Mouse (Mus musculus) hindbrain, embryonic 12.5 days (tissue): ENCODE data around the gene Foxa1. TPM values are rescaled to one million over a fixed set of nuclear protein-coding genes. Genes with fewer than 3 reads are reported as not detected.

Experiments
- ATAC-seq: fragments of 200-750 bp; cut with Nextera tagmentation; 2 replicates; pipeline ENCODE4 v1.8.0; 2017; ENCODE audit warnings: moderate TSS enrichment; ENCODE audit not compliant: low FRiP score
- H3K27ac ChIP-seq: fragments of 300-500 bp; sonication (generic); 2 replicates; pipeline ENCODE4 v1.5.1; 2016; ENCODE audit warnings: mild to moderate bottlenecking
- H3K27me3 ChIP-seq: fragments of 300-500 bp; sonication (generic); 2 replicates; pipeline ENCODE4 v1.6.1; 2016; ENCODE audit warnings: mild to moderate bottlenecking
- H3K36me3 ChIP-seq: fragments of 300-500 bp; sonication (generic); 2 replicates; pipeline ENCODE4 v1.6.1; 2016; ENCODE audit warnings: mild to moderate bottlenecking
- H3K4me1 ChIP-seq: fragments of 300-500 bp; sonication (generic); 2 replicates; pipeline ENCODE4 v1.6.1; 2016
- H3K4me2 ChIP-seq: fragments of 300-500 bp; sonication (generic); replicated peaks from 2 replicates; pipeline ENCODE4 v1.6.1; 2016; ENCODE audit warnings: mild to moderate bottlenecking
- H3K4me3 ChIP-seq: fragments of 300-500 bp; sonication (generic); 2 replicates; pipeline ENCODE4 v1.5.1; 2016; ENCODE audit warnings: mild to moderate bottlenecking
- H3K9ac ChIP-seq: fragments of 300-500 bp; sonication (generic); 2 replicates; pipeline ENCODE4 v1.6.1; 2016; ENCODE audit warnings: mild to moderate bottlenecking, moderate library complexity
- H3K9me3 ChIP-seq: fragments of 300-500 bp; sonication (generic); replicated peaks from 2 replicates; pipeline ENCODE4 v1.6.1; 2016; ENCODE audit warnings: mild to moderate bottlenecking
- WGBS: fragments of 180-500 bp; shearing (Covaris S2); methylation state at CpG from one replicate; pipeline ENCODE4 v1.1.7; 2016; 5-methylcytosine and 5-hydroxymethylcytosine counted together
- polyA plus RNA-seq: library from polyadenylated mRNA; unstranded; fragments of >200 nt; fragmentation: Nextera tagmentation; extraction: Ambion mirVana; gene quantifications from 2 replicates; pipeline ENCODE4 v1.2.1, GENCODE M21; 2016

Foxa1 gene
- polyA plus RNA-seq, 1 experiment from 2014 or later, result 3.0 TPM

DNA sequence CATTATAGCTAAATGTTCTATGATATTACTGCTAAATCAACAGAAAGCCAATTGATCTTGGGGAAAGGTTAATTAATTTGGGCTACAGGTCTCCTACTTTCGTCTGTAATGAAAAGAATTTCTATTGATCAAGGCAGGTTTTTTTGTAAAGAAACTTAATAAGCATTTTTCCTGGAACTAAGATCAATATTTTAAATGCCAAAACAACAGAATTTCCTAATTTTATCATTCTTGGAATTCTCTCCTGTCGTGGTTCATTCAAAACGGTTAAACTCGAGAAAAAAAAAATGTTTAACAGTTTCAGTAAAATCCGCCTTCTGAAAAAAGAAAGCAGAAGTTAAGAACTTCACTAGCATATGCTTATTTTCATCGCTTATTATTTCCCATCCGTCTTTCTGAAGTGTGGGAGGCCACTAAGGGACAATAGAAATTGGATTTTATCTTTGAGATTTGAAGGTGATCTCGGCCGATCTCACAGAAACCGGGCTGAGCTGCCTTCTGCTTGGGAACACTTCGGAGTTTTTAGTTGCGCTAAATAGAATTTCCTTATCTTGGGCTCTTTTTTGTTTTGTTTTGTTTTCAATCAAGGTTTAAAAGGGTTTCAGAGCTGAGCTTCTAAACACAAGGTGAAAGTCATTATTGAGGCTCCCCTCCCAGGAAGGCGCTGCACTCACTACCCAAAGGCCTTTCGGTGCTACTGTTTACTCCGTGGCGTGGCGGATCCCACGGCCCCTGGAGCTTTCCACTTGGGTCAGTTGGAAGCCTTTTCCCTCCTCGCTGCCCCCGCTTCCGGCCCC, 8.7 kb downstream of the Foxa1 start:
- Histone ChIP-seq H3K4me1 (peaks cover 16% of the 10 kb centered on the region), H3K9me3 (no peaks in the 10 kb centered on the region), H3K4me2 (peak overlapping the region; percentile 46), H3K27me3 (peaks cover 86% of the 10 kb centered on the region), H3K9ac (no peak overlapping the region), H3K27ac (no peak overlapping the region), H3K36me3 (no peaks in the 10 kb centered on the region), H3K4me3 (peak overlapping the region; percentile 22)
- WGBS, result under 1% methylated on average over 21 of the region's 21 CpGs
- ATAC-seq, result no peak

GRCm38 (mm10) chr12:57536909-57537670, 9.6 kb downstream of the Foxa1 start:
- no peaks in the 10 kb centered on the region for H3K9me3 ChIP-seq
- H3K36me3 ChIP-seq, result no peaks in the 10 kb centered on the region
- 3% methylated on average over 11 of the region's 11 CpGs for WGBS
- ATAC-seq, result no peak
- H3K4me1 ChIP-seq, result peaks cover 16% of the 10 kb centered on the region
- no peak overlapping the region for H3K4me2 ChIP-seq
- no peak overlapping the region for H3K4me3 ChIP-seq
- no peak overlapping the region for H3K9ac ChIP-seq
- no peak overlapping the region for H3K27ac ChIP-seq
- H3K27me3 ChIP-seq, result peaks cover 86% of the 10 kb centered on the region

DNA sequence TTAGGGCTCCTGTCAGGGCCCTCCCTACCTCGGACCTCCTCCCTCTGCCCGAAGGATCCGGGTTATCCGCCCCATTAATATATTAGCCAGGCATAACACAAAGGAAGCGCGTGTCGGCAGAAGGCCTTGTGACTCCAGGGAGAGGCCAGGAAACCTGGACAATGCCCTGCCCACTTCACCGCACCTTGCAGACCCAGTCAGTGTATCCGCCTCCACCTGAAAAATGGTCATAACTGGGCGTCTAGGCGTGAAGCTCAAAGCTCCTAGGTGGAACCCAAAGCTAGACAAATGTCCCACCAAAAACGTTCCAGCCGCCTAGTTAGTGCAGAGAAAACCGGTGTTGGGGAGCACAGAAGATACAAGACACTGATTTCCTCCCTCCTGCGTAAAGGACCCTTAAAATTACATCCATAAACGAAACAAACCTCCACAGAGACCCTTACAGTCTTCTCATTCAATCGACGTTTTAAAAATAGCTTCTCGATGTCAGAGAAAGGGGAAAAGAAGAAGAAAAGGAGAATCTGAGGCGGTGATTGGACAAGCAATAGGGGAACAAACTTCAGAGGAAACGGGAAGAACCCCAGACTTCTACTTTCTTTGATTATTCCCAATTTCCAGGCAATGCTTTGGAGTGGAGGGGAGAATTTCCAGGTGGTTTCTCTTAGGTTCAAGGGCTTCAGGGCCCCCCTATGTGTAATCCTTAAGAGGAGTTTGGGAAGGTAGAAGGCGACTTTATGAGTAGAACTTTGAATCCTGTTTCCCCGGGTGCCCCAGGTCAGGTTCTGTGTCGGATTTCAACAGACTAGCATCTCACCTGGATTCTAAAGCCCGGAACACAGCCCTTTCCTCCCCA, 10.4 kb downstream of the Foxa1 start:
- WGBS, result 1% methylated on average over 25 of the region's 25 CpGs
- H3K4me3 ChIP-seq, result no peak overlapping the region

DNA sequence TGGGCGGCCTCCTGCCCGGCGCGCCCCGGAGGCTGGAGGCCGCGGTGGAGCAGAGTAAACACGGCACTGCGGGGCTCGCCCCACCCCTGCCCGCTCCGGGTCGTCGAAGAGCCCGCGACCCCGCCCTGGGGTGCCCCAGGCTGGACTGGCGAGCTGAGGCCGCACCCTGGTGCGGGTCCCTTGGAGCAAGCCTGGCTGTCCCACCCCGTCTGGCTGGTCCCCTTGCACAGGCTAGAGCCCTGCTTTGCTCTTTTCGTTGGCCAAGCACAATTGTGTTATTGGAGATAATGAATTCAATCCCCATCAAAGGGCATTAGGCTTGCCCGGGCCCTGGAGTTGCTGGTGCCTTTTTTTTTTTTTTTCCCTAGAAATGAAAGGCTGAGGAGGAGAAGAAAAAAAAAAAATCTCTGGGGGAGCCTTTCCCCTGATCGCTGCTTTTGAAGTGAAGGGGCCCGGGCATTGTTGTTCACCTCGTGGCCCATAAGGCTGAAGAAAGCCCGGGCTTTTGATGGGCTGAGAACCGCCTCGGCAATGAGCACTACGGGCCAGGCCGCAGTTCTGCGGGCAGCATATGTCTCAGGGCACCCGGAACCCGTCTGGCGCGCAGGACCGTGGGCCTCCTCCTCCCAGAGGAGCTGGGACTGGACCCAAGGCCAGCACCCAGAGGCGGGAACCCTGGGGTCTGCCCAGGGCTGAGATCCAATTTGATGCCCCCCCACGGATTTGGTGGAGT, 11.7 kb downstream of the Foxa1 start:
- Histone ChIP-seq H3K4me1 (peaks cover 20% of the 10 kb centered on the region), H3K4me3 (peak overlapping the region; percentile 19; the same call in 1 of the 2 replicates), H3K36me3 (no peaks in the 10 kb centered on the region), H3K9me3 (no peaks in the 10 kb centered on the region), H3K4me2 (peak overlapping the region; percentile 39), H3K9ac (no peak overlapping the region), H3K27ac (no peak overlapping the region), H3K27me3 (peaks cover 88% of the 10 kb centered on the region)
- WGBS, result 1% methylated on average over 32 of the region's 39 CpGs
- peak; percentile 69 for ATAC-seq

More for the DNA sequence above, 10.4 kb downstream of the Foxa1 start:
- peaks cover 87% of the 10 kb centered on the region for H3K27me3 ChIP-seq
- peaks cover 16% of the 10 kb centered on the region for H3K4me1 ChIP-seq
- H3K9me3 ChIP-seq, result no peaks in the 10 kb centered on the region
- no peak overlapping the region for H3K4me2 ChIP-seq
- no peak overlapping the region for H3K9ac ChIP-seq
- H3K36me3 ChIP-seq, result no peaks in the 10 kb centered on the region
- no peak overlapping the region for H3K27ac ChIP-seq
- no peak for ATAC-seq

DNA sequence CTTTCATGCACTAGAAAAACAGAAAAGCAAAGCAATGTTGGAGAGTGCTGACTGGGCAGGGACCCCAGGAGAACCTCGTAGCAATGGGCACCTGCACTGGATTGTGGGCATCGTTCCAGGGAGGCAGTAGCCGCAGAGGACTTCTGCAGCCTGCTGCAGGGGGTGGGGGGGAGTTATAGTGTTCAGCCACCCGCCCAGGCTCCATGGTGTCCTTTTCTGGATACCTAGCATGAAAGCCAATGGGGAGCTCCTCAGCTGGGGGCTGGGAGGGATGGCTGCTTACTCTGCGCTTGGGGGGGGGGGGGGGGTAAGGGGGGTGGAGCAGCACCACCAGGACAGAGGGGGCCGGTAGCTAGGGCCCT, 12.2 kb downstream of the Foxa1 start:
- WGBS, result 4% methylated on average over 4 of the region's 6 CpGs
- Histone ChIP-seq H3K4me1 (peaks cover 20% of the 10 kb centered on the region), H3K9me3 (no peaks in the 10 kb centered on the region), H3K36me3 (no peaks in the 10 kb centered on the region), H3K9ac (no peak overlapping the region), H3K4me2 (peak overlapping the region; percentile 39), H3K27me3 (peaks cover 83% of the 10 kb centered on the region), H3K27ac (no peak overlapping the region), H3K4me3 (peak overlapping the region; percentile 19; the same call in 1 of the 2 replicates)
- ATAC-seq, result peak; percentile 12; the same call in 1 of the 2 replicates

GRCm38 (mm10) chr12:57530474-57530873, 16.2 kb downstream of the Foxa1 start:
- Histone ChIP-seq H3K4me2 (no peak overlapping the region), H3K27ac (no peak overlapping the region)
- WGBS, result 4% methylated on average over 9 of the region's 9 CpGs

GRCm38 (mm10) chr12:57528335-57528734, 18.4 kb downstream of the Foxa1 start:
- H3K27me3 ChIP-seq, result peaks cover 45% of the 10 kb centered on the region
- WGBS, result 83% methylated on average over 4 of the region's 4 CpGs
- H3K4me3 ChIP-seq, result no peak overlapping the region
- H3K27ac ChIP-seq, result no peak overlapping the region
- H3K9me3 ChIP-seq, result no peaks in the 10 kb centered on the region
- no peak overlapping the region for H3K9ac ChIP-seq
- no peak overlapping the region for H3K4me2 ChIP-seq
- 0 out of 2 replicates have a peak, but pooled peaks cover 4% of the 10 kb centered on the region for H3K4me1 ChIP-seq
- no peaks in the 10 kb centered on the region for H3K36me3 ChIP-seq
- ATAC-seq, result no peak

More at GRCm38 (mm10) chr12:57530474-57530873, 16.2 kb downstream of the Foxa1 start:
- Histone ChIP-seq H3K27me3 (peaks cover 66% of the 10 kb centered on the region), H3K4me1 (peaks cover 12% of the 10 kb centered on the region), H3K9ac (no peak overlapping the region), H3K36me3 (no peaks in the 10 kb centered on the region), H3K4me3 (no peak overlapping the region), H3K9me3 (no peaks in the 10 kb centered on the region)
- ATAC-seq, result peak; percentile 68

DNA sequence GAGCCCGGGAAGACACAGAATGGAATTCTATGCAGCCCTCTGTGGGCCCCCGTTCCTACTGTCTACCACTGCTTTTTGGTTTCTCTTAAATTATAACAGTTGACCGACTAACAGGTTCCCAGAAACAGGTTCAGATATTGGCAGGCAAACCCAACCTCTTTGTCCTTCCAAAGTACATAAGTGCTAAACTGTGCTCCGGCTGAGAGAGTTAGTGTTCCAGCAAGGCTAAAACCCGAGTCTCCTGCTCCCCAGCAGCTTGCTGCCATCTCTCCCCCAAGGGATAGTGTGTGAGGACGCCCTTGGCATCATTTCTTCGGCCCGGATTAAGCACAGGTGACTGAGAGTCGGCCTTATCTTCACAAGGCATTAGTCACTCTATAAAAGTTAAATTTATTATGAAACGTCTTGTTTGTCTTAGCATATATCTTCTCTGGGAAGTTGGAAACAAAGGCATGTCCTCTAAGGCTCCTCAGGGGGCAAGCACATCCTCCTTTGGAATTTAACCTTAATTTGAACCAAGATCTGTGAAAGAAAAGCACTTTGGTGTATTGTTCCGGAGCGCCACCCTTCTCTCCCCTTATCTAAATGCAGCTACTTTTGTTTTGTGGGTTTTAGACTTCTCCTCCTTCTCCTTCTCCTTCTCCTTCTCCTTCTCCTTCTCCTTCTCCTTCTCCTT, 30.9 kb downstream of the Foxa1 start:
- H3K9ac ChIP-seq, result no peak overlapping the region
- H3K9me3 ChIP-seq, result no peaks in the 10 kb centered on the region
- WGBS, result 46% methylated on average over 12 of the region's 12 CpGs
- H3K36me3 ChIP-seq, result no peaks in the 10 kb centered on the region
- no peaks in the 10 kb centered on the region for H3K27me3 ChIP-seq
- no peak overlapping the region for H3K27ac ChIP-seq
- no peak overlapping the region for H3K4me2 ChIP-seq
- H3K4me3 ChIP-seq, result no peak overlapping the region
- no peaks in the 10 kb centered on the region for H3K4me1 ChIP-seq
- no peak for ATAC-seq

DNA sequence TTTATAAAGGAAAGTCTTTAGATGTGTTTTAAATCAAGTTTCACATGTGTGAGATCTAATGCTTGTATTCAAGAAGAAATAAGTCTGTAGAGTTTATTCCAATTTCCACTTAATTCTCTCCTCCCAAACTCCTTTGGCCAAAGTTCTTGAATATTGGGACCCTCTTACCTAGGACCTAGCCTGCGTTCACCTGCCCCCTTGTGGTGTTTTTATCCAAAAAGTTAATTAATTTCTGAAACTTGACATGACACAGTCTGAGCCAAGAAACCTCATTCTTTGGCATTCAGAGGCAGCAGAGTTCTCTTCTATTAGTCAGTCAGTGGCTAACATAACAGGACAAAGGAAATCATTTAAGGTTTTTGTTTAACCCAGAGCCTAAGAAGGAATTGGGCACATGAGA, 32.2 kb downstream of the Foxa1 start:
- Histone ChIP-seq H3K4me3 (no peak overlapping the region), H3K36me3 (no peaks in the 10 kb centered on the region), H3K27ac (no peak overlapping the region), H3K9ac (no peak overlapping the region), H3K27me3 (no peaks in the 10 kb centered on the region), H3K4me2 (no peak overlapping the region), H3K9me3 (no peaks in the 10 kb centered on the region), H3K4me1 (no peaks in the 10 kb centered on the region)
- no peak for ATAC-seq
- 37% methylated on average over 1 of the region's 1 CpGs for WGBS

DNA sequence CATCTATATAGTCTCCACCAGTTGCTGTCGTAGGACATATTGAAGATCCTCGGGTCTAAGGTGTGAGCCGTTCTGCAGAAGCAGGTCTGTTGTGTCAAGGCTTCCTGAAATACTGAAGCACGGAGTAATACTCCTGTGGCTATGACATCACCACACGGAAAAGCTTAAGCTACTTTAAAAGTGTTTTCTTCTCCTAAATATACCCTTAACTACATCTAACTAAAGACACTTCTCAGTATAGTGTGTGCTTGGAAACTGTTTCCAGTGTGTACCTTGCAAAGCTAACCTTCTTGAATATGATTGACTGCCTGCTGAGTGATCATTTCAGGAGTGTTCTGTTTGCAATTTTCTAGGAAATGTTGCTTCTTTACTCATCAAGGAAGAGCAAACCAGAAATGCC, 35.2 kb downstream of the Foxa1 start:
- H3K36me3 ChIP-seq, result no peaks in the 10 kb centered on the region
- ATAC-seq, result no peak
- no peaks in the 10 kb centered on the region for H3K27me3 ChIP-seq
- no peak overlapping the region for H3K27ac ChIP-seq
- no peaks in the 10 kb centered on the region for H3K9me3 ChIP-seq
- no peak overlapping the region for H3K4me3 ChIP-seq
- no peak overlapping the region for H3K9ac ChIP-seq
- no peaks in the 10 kb centered on the region for H3K4me1 ChIP-seq
- no peak overlapping the region for H3K4me2 ChIP-seq
- 87% methylated on average over 5 of the region's 5 CpGs for WGBS

- no peak for ATAC-seq
- 89% methylated on average over 4 of the region's 4 CpGs for WGBS
- no peaks in the 10 kb centered on the region for H3K9me3 ChIP-seq
- no peaks in the 10 kb centered on the region for H3K36me3 ChIP-seq
- H3K4me2 ChIP-seq, result no peak overlapping the region
- H3K4me1 ChIP-seq, result no peaks in the 10 kb centered on the region
- H3K9ac ChIP-seq, result no peak overlapping the region
- no peak overlapping the region for H3K4me3 ChIP-seq
- H3K27me3 ChIP-seq, result no peaks in the 10 kb centered on the region
- no peak overlapping the region for H3K27ac ChIP-seq
Measured at GRCm38 (mm10) chr12:57511127-57511526, 35.6 kb downstream of the Foxa1 start.
